Mouse (Mus musculus) brown adipose tissue, adult 24 weeks (tissue): ENCODE measurements around the gene Chst2. TPM values are rescaled to one million over a fixed set of nuclear protein-coding genes. Genes with fewer than 3 reads are reported as not detected.
A peak's percentile ranks its signal among the peaks of the same experiment; 100 is the strongest.

ENCODE experiments used
- H3K27ac ChIP-seq: fragments of 200-500 bp; replicated peaks from 2 replicates; pipeline ENCODE4 v1.5.1; 2012; ENCODE audit warnings: low read depth, mild to moderate bottlenecking, low read length
- H3K4me1 ChIP-seq: fragments of 200-500 bp; 2 replicates; pipeline ENCODE4 v1.6.1; 2012; ENCODE audit warnings: low read length, mixed read lengths; ENCODE audit not compliant: control insufficient read depth, insufficient read depth, insufficient read length
- H3K4me3 ChIP-seq: fragments of 200-500 bp; 2 replicates; pipeline ENCODE4 v1.5.1; 2012; ENCODE audit warnings: low read depth, mild to moderate bottlenecking, low read length, moderate library complexity; ENCODE audit not compliant: insufficient read depth
- polyA plus RNA-seq: library from polyadenylated mRNA; stranded (reverse); fragments of >200 nt; gene quantifications from 2 replicates; pipeline ENCODE4 v1.2.4, GENCODE M21; 2012; ENCODE audit not compliant: missing spikeins, insufficient read depth, insufficient read length

Chst2 gene
- polyA plus RNA-seq, result 0.54 TPM in 1 of 2 replicates, not detected in the other

DNA sequence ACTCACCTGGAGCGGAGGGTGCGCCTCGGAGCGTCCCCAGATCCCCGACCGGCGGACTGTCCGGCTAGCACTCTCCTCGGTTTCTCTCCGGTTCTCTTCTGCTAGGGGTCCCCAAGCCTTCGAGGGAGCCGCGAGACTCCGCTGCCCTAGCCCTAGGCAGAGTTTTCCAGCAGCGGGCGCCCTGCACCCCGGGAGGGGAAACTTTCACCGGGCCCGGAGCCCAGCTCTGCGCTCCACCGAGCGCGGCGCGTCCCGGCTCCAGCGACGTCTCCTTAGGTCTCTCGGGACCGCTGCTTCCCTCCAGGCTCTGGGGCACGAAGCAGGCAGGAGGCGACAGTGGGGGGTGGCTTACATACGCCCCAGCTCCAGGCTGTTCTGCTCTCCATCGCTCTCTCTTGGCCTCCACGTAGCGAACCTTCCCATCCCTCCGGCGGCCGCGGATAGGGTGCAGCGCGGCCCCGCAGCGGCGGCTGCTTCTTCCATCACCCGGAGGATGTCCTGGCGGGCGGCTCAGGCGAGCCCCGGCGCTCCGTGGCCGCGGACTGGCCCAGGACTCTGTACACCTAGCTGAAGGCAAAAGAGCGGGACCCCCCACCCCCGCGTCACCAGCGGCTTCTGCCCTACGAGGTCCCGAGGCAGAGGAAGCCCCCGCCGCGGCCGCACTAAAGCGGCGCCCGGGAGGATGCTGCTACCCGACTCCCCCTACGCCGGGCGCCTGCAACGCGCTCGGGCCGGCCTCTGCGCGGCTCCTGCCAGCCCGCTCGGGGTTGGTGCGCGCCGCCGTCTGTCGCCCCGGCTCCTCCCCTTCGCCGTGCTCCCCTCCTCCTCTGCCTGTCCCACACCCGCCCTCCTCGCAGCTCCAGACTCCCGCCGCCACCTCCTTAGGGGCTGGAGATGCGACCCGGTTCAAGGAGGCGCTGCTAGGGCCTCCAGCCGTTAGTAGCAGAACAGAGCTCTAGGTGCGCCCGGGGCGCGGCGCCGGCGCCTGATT lies at the start of gene Chst2:
Gene Chst2 (minus strand): TSS at position 152 of the 991 bp plus-strand sequence.
- H3K4me3 ChIP-seq, result peak within 1 kb of the TSS; percentile 58
- H3K27ac ChIP-seq, result no peak within 1 kb of the TSS
- no peaks in the 10 kb centered on the region for H3K4me1 ChIP-seq

DNA sequence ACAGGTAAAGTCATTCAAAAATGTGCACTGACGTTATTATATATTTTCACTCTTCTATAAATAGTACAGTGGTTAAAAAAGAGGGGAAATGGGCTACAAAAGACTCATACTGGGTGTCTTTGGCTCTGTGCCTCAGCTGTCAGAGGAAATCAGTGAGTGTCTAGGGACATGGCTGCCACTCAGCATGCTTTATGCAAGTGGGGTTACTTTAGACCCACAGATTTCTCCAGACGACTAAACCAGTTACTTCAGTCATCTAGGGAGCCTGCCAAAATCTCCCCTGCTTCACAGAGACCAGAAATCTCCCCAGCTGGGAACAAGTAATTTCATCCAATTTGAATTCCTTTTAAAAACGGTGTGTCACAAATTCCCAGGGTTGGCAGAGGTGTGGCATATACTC lies 45.4 kb upstream of the Chst2 start:
- Histone ChIP-seq H3K4me1 (0 out of 2 replicates have a peak, but pooled peaks cover 2% of the 10 kb centered on the region), H3K4me3 (no peak overlapping the region), H3K27ac (no peak overlapping the region)

DNA sequence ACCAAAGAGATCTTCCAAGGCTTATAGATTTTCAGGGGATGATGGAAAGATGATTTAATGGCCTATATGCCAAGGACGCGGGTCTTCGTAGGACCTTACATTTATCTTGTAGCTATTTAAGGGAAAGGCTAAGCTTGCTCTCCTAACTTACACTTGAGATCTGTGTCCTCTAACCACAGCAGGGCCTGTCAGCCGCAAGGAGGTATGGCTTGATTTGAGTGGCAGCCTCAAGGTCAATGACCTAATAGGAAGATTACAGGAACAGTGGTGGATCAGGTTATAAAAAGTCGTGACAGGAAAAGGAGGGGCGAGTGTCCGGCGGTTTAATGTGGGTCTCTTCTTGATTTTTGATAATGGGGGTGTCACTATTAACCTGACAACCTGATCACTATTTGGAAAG lies 44.1 kb upstream of the Chst2 start:
- H3K4me1 ChIP-seq, result 0 out of 2 replicates have a peak, but pooled peaks cover 2% of the 10 kb centered on the region
- no peak overlapping the region for H3K27ac ChIP-seq
- no peak overlapping the region for H3K4me3 ChIP-seq

DNA sequence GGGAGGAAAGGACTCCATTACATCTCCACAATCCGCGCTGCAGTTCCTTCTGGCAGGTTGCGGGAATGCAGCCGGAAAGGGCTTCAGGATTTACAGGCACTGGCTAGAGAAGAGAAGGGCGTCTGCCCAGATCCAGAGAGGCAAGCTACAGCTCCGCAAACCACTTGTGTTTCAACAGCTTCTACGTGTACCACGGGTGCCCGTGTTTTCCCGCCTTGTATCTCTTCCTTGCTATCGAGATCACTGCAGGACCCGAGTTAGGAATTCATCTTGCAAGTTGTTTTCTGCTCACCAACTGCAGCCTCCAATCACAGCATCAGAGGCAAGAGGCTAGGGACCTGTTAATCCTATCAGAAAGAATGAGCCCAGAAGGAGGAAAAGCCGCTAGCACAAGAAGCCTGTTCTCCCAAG lies 35.8 kb upstream of the Chst2 start:
- Histone ChIP-seq H3K27ac (no peak overlapping the region), H3K4me1 (no peaks in the 10 kb centered on the region), H3K4me3 (no peak overlapping the region)

DNA sequence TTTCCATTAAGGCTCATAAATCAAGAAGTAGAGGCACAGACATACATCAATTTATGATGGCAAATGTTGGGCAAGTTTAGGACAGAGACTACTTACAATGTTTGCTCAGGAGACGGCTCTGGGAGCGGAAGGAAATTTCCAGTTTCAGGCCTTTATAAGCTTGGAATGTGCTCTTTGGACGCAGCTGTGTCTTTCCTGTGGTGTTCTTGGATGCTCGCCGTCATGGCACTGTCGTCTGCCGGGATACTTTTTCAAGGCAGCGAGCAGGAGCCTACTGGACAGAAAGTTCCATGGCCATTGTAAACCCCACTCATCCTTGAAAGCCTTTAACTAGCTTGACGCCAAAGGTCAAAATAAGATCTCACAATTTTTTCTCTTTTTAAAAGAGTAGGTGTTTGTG lies 31.4 kb upstream of the Chst2 start:
- Histone ChIP-seq H3K27ac (no peak overlapping the region), H3K4me1 (no peaks in the 10 kb centered on the region), H3K4me3 (no peak overlapping the region)

DNA sequence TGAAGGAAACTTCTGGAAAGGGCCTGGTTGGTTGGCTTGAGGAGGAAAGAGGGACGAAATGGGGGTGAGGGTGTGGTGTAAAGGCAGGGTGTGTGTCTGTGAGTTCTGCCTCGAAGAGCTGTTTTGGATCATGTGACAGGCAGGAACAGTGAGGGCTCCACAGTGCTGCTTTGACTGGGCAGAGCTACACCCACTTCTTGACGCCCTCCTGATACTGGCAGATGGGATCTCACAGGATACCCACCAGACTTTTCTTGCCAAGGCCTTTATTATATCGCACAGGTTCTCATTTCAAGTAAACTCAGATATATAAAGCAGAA lies 29.7 kb upstream of the Chst2 start:
- H3K4me3 ChIP-seq, result no peak overlapping the region
- H3K4me1 ChIP-seq, result no peaks in the 10 kb centered on the region
- no peak overlapping the region for H3K27ac ChIP-seq

DNA sequence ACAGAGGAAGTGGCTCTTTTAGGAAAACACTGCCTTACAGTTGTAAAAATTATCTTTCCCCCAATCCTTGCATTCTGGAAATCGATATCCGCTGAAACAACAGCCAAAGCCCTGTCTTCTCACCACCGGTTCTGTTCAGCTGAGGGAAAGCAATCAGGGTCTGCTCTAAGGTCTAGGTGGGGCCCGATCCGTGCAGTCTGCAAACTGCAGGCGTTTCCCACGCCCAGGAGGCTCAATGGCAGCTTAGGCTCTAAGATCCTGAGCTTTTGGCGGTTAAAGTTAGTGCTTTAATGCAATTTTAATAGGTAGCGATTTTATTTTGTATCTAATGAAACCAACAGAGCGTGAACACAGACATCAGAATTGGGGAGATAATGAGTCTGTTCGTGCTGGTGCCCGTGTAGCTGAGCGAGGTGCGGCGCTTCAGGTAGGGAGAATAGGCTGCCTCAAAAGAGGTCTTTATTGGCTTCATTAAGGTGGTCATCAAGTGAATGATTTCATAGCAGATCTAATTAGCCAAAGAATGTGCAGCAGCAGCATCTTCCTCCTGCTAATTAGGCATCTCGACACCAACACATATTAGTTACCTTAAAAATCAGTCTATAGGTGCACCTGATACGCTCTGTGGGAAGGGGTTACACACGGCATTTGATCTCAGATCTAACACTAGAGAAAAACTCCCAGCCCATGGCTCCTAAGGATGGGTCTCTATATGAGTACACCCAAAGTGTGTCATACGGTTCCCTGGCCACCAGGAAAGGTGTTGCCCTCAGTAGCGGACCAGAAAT lies 29.2 kb upstream of the Chst2 start:
- H3K4me1 ChIP-seq, result no peaks in the 10 kb centered on the region
- H3K27ac ChIP-seq, result no peak overlapping the region
- no peak overlapping the region for H3K4me3 ChIP-seq

DNA sequence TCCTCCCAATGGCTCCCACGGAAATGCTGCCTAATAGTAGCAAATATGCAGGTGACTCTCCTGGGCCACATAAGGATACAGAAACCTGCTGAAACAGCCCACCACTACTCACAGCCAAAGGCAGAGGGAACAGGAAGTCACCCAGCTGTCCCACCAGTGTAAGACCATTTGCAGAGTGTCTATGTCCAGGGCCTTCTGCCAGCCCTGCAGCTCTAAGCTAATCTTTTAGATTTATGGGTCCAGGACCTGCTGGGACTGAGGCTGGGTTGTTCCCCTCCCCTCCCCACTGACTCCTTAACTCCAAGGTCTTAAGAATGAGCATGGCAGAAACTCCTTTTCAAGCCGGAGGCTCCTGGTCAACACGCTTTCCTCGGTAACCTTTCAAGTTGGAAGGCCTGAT lies 21.8 kb upstream of the Chst2 start:
- H3K4me3 ChIP-seq, result no peak overlapping the region
- H3K4me1 ChIP-seq, result no peaks in the 10 kb centered on the region
- no peak overlapping the region for H3K27ac ChIP-seq

DNA sequence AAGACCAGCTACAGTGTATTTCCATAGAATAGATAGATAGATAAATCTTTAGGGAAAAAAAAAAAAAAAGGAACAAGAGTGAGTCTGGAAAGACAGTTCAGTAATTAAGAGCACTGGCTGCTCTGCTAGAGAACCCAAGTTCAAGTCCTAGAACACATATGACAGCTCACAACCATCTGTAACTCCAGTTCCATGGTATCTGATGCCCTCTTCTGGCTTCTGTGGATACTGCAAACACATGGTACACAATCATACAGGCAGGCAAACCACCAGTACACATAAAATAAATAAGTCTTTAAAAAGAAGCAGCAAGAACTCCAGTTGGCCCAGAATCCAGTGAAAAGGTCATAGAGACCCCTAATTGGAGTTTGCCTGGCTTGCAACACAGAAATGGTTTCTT lies 7.4 kb upstream of the Chst2 start:
- no peak overlapping the region for H3K4me3 ChIP-seq
- no peaks in the 10 kb centered on the region for H3K4me1 ChIP-seq
- no peak overlapping the region for H3K27ac ChIP-seq

DNA sequence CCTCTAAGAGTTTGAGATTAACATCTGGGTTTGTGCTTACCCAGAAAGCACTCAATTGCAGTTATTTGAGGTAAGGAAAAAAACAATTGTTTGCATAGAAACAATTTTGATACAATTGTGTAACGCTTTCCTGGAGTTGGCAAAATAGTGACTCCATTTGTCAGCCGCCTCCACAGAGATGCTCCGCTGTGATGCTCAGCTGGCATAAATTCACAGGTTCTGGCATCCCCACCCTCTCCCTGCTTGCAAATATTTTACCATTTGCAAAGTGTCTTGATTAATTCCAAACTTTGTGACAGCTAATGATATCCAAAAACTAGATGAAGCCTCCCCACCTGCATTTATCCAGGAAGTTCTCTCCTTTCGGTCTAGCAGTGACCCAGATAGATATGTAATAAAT lies 5.5 kb upstream of the Chst2 start:
- Histone ChIP-seq H3K4me1 (no peaks in the 10 kb centered on the region), H3K4me3 (no peak overlapping the region), H3K27ac (no peak overlapping the region)

DNA sequence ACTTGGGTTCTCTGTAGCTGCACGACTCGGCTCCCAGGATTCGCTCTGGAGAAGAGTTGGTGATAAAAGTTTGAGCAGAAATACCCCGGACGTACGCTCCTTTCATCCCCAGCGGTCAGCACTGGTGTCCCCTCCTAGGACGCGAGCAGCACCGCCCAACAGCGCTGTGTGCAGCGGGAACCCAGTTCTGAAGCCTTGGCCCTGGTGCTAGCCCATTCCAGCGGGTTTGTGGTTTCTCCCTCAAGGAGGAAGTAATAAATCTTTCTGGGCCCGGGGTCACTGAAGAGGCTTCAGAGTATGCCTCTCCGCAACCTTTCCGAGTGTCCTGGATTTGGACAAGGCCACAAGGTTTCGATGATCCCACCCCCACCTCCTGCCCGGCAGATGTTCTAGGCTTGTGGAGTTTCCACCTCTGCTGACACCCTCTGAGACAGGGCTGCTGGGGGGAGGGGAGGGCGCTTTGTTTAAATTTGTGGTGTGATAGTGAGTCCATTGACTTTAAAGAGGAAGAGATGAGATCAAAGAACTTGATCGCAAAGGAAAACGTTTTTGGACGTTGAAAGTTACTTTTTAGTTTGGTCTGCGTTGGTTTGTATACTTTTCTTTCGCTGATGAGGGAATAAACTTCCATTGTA lies 1.2 kb upstream of the Chst2 start:
- Histone ChIP-seq H3K4me3 (peak overlapping the region; percentile 58), H3K27ac (no peak overlapping the region), H3K4me1 (no peaks in the 10 kb centered on the region)

DNA sequence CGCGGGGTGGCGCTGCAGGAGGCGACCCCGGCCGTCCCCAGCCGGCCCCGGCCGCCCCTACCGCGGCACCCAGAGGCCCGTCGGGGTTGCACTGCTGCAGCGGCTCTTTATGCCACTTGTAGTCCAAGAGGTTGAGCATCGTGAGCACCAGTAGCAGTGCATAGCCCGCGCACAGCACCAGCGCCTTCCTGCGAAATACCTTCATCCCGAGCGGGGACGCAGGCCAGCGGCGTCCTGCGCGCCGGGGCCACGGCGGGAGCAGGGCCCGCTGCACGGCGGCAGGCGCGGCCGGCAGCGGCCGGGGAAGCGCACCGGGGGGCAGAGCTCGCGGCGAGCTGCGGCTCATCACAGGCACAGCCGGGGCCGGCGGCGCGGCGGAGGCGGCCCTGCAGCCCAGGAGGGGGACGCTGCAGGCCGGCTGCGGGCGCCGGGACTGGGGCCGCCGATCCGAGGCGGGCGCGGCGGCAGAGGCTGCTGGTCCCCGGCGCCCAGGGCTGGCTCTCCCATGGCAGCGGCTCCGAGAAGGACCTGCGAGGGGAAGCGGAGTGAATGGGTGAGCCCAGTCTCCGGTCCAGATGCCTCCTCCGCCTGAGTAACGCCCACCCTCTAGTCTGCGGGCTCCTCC lies 464 bp downstream of the Chst2 start:
- peak overlapping the region; percentile 58 for H3K4me3 ChIP-seq
- no peak overlapping the region for H3K27ac ChIP-seq

DNA sequence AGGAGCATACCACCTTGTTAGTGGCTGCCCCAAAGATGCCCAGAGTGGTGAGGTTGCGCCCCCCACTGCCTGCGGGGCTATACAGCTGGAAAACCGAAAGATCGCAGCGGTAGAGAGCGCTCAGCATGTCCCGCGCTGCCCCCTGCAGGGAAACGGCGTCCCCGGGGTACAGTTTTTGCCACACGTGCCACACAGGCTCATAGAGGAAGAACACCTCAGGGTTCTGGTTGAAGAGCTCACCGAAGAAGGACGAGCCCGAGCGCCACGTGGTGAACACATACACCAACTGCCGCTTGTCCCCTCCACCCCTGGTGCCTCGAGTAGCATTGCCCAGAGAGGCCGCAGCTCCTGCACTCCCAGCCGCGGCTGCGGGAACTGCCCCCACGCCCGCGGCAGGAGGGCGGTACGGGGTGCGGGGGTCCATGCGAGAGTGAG lies 994 bp downstream of the Chst2 start:
- H3K4me1 ChIP-seq, result no peaks in the 10 kb centered on the region
- H3K4me3 ChIP-seq, result peak overlapping the region; percentile 58
- no peak overlapping the region for H3K27ac ChIP-seq

More for the DNA sequence above, 464 bp downstream of the Chst2 start:
- no peaks in the 10 kb centered on the region for H3K4me1 ChIP-seq

DNA sequence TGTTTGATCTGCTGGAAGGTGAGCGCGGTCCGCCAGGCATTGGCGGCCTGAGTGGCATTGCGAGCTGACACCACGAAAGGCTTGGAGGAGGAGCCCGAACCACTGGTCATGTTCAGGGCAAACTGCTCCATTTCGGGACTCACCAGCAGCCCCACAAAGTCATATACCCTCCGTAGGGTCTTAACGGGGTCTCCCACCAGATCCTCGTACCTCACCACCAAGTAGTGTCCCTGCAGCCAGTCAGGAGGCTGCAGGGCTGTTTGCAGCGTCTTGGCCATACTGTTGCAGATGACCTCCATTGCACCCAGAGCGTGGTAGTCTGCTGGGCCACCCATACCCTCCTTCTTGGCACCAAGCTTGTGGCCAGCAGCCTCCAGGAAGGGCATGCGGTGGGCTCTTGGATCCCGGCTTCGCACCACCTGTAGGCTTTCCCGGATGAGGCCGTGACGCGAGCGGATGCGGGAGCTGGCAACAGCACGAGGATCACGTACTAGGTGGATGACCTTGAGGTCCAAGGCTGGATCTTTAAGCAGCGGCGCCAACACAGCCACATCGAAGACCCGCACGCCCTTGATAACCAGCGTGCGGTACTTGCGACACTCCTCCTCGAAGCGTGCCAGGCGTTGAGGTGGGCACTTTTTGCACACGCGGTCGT lies 1.6 kb downstream of the Chst2 start:
- Histone ChIP-seq H3K4me3 (peak overlapping the region; percentile 58), H3K4me1 (no peaks in the 10 kb centered on the region), H3K27ac (no peak overlapping the region)
